Mouse (Mus musculus) embryonic fibroblast, embryonic 13.5 days (primary cell): Measurements from ENCODE around the gene Sestd1.

Source experiments
- CTCF ChIP-seq: IDR thresholded peaks from 2 replicates; pipeline ENCODE4 v1.5.1; 2011; ENCODE audit warnings: mild to moderate bottlenecking, control low read depth, low read length, moderate library complexity, borderline replicate concordance; ENCODE audit not compliant: insufficient read depth
- POLR2A ChIP-seq: IDR thresholded peaks from 2 replicates; pipeline ENCODE4 v1.6.1; 2011; ENCODE audit warnings: low read depth, mild to moderate bottlenecking, control low read depth, low read length, moderate library complexity

- TF ChIP-seq CTCF (no peak), POLR2A (no peak)
Measured at GRCm38 (mm10) chr2:77196819-77197218, 83.6 kb downstream of the Sestd1 start.
